Mouse (Mus musculus) layer of hippocampus, adult 6 months (tissue): ENCODE results near the gene Gm6899. TPM values are rescaled to one million over a fixed set of nuclear protein-coding genes. Genes with fewer than 3 reads are reported as not detected.

Experiments used
- long read RNA-seq, 2 experiments: library from polyadenylated mRNA; unstranded; transcript quantifications; one replicate each; pipeline ENCODE4 v2.0.0; 2019 to 2020
- polyA plus RNA-seq: library from polyadenylated mRNA; unstranded; fragments of <200 nt; fragmentation: Nextera tagmentation; gene quantifications from 2 replicates; pipeline ENCODE4 v1.2.3, GENCODE M21; 2021

The Gm6899 gene
- polyA plus RNA-seq, result not detected in 2 replicates
- long read RNA-seq, experiment 1, result 0 reads
- long read RNA-seq, experiment 2, result 0 reads

DNA sequence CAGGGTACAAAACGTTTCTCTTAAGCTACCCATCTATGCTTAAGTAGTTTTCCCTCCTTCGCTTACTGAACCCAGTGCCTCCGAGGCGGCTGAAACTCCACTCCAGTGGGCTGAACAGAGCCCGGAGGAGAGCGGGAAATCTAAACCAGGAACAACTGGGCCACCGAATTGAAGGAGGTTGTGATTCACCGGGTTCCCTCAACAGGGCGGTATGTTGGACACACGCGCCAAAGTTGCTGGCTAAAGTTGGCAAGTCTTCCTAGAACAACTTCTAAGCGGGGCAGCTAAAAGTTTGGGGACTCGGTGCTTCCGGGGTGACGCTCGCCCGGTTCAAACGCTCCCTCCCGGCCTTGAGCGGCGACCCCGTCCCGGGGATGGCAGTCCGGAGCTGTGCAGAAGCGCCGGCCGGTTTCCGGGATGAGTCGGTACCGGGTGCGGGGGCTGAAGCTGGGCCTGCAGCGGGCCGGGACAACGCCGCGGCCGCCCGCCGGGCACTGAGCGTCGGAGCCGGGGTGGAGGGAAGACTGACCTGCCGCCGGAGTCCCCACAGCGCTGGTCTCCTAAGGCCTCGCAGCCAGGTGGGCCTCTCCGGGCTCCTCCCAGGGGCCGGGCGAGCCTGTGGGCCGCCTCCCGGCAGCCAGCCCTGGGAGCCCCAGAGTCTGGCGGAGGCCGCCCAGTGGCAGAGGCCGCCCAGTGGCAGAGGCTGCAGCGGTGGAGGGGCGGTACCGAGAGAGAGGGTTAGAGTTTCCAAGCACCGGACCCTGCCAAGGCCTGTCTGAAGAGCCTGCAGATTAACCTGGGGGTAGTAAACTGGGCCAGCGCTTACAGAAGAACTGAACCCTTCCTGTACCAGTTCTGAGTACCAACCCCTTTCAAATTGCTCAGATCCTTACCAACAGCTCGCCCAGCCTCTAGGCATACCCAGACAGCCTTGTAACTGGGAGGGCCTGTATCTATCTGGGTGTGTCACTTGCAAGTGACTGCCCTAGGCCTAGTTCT, at the start of gene Gm6899, which contains the start of gene Vrk2:
TSS of gene Gm6899 (plus strand) at position 181 of the 999 bp plus-strand sequence.
TSS of gene Vrk2 (minus strand) at position 939 of the 999 bp plus-strand sequence.

Other genes with a start within 250 kb of the Gm6899 start
- 5.3 and 5.9 TPM in 2 replicates for gene Fancl, start 207.1 kb upstream of the Gm6899 start, polyA plus RNA-seq
- 2.6 and 3.1 TPM in 2 replicates for gene Vrk2, start 758 bp downstream of the Gm6899 start, polyA plus RNA-seq